Mouse (Mus musculus) brain, adult 2 months (tissue): ENCODE data around the gene Steap3.
A peak's percentile ranks its signal among the peaks of the same experiment; 100 is the strongest.

ENCODE experiments used
- DNase-seq: peaks from one replicate; pipeline ENCODE4 v3.0.0; 2011; ENCODE audit warnings: low read depth, low spot score

The Steap3 gene

DNA sequence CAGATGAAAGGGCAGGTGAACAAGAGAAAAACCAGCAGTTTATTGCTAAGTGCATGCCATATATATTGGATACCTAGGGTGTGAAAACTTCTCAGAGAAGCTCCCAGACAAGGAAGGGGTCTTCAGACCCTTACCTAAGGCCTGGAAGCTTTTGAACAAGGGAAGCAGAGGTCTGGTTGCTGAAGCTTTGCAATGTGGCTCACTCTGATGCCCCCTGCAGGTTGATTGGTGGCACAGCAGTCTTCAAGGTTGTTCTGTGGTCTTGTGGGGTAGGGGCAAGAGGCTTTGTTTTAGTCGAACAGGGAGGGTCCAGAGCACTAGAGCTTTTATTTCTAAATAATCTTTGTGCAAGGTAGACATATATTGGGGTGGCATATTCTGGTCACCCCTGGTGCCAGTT lies 117.2 kb downstream of the Steap3 start:
- DNase-seq: peak; percentile 47

GRCm38 (mm10) chr1:120154232-120154631 lies 118.3 kb downstream of the Steap3 start:
- DNase-seq: peak; percentile 56

DNA sequence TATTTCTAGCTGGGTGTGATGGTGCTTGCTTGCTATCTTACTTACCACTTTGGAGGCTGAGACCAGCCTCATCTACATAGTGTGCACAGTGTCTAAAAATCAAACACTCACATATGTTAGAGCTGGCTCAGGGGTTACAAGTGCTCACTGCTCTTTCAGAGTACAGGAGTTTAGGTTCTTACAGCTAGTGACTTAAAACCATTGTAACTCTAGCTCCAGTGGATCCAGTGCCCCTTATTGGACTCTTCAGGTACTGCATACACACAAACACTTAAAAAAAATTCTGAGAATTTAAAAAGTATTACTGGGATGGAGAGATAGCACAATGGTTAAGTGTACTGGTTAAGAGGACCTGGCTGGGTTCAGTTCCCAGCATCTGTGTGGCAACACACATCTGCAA lies 125.5 kb downstream of the Steap3 start:
- DNase-seq: peak; percentile 56

- DNase-seq: no peak
Observed at GRCm38 (mm10) chr1:120145527-120146216, 126.8 kb downstream of the Steap3 start.

- DNase-seq: peak; percentile 85
Observed at GRCm38 (mm10) chr1:120142551-120142950, 130.0 kb downstream of the Steap3 start.
